Mouse (Mus musculus) embryonic facial prominence, embryonic 13.5 days (tissue): Measurements from ENCODE around the gene Ushbp1. TPM values are rescaled to one million over a fixed set of nuclear protein-coding genes. Genes with fewer than 3 reads are reported as not detected.
A peak's percentile ranks its signal among the peaks of the same experiment; 100 is the strongest.
"Not testable (repeated sequence)": the region's sequence is repeated elsewhere in the genome, so short reads cannot be mapped to it uniquely, and the experiment has no call there.

ENCODE experiments used
- ATAC-seq: fragments of 200-750 bp; cut with Nextera tagmentation; 2 replicates; pipeline ENCODE4 v1.8.0; 2017; ENCODE audit warnings: low read depth; ENCODE audit not compliant: insufficient number of reproducible peaks, insufficient read depth, low FRiP score, low TSS enrichment
- H3K27ac ChIP-seq: fragments of 300-500 bp; sonication (generic); 2 replicates; pipeline ENCODE4 v1.5.1; 2015; ENCODE audit warnings: moderate library complexity, mild to moderate bottlenecking, inconsistent platforms
- H3K27me3 ChIP-seq: fragments of 300-500 bp; sonication (generic); 2 replicates; pipeline ENCODE4 v1.6.1; 2015; ENCODE audit warnings: mild to moderate bottlenecking, inconsistent platforms
- H3K36me3 ChIP-seq: fragments of 300-500 bp; sonication (generic); 2 replicates; pipeline ENCODE4 v1.6.1; 2015; ENCODE audit warnings: mild to moderate bottlenecking, inconsistent platforms
- H3K4me1 ChIP-seq: fragments of 300-500 bp; sonication (generic); 2 replicates; pipeline ENCODE4 v1.6.1; 2015; ENCODE audit warnings: inconsistent platforms
- H3K4me2 ChIP-seq: fragments of 300-500 bp; sonication (generic); 2 replicates; pipeline ENCODE4 v1.6.1; 2015; ENCODE audit warnings: moderate library complexity, mild to moderate bottlenecking, inconsistent platforms
- H3K4me3 ChIP-seq: fragments of 300-500 bp; sonication (generic); 2 replicates; pipeline ENCODE4 v1.5.1; 2015; ENCODE audit warnings: mild to moderate bottlenecking, inconsistent platforms
- H3K9ac ChIP-seq: fragments of 300-500 bp; sonication (generic); 2 replicates; pipeline ENCODE4 v1.6.1; 2015; ENCODE audit warnings: mild to moderate bottlenecking, inconsistent platforms
- H3K9me3 ChIP-seq: fragments of 300-500 bp; sonication (generic); 2 replicates; pipeline ENCODE4 v1.6.1; 2016; ENCODE audit warnings: inconsistent platforms
- WGBS: fragments of 180-500 bp; shearing (Covaris S2); methylation state at CpG from one replicate; pipeline ENCODE4 v1.1.7; 2015; ENCODE audit warnings: mixed read lengths; 5-methylcytosine and 5-hydroxymethylcytosine counted together
- polyA plus RNA-seq: library from polyadenylated mRNA; unstranded; fragments of >200 nt; fragmentation: Nextera tagmentation; extraction: Ambion mirVana; gene quantifications from 2 replicates; pipeline ENCODE4 v1.2.1, GENCODE M21; 2015

Ushbp1 gene
- polyA plus RNA-seq, 1 experiment from 2014 or later = 7.4 TPM

DNA sequence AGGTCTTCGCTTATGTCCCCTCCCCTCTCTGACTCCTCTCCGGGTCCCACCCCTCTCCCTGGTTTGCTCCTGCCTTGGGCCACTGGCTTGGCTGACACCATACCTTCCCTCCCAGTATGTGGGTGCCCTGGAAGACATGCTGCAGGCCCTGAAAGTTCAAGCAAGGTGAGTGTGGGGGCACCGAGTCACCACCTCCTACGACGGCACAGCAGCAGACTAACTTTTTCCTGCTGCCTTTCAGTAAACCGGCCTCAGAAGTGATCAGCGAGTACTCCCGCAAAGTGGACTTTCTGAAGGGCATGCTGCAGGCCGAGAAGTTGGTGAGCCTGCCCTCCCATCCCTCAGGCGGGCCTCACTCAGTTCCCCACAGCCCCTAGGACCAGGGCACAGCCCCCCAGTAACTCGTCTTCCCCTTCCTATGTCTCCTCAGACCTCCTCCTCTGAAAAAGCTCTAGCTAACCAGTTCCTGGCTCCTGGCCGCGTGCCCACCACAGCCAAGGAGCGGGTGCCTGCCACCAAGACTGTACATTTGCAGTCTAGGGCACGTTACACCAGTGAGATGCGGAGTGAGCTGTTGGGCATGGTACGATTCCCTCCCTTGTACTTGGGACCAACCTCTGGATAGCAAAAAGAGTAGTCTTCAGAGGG is 27.9 kb downstream of the Ushbp1 start:
- peaks cover 31% of the 10 kb centered on the region for H3K4me1 ChIP-seq
- peak; percentile 84; the same call in 1 of the 2 replicates for ATAC-seq
- peak overlapping the region; percentile 54 for H3K4me3 ChIP-seq
- WGBS = 47% methylated on average over 17 of the region's 17 CpGs
- H3K9ac ChIP-seq = peak overlapping the region; percentile 77
- H3K4me2 ChIP-seq = peak overlapping the region; percentile 72
- H3K9me3 ChIP-seq = no peaks in the 10 kb centered on the region
- H3K36me3 ChIP-seq = peaks cover 17% of the 10 kb centered on the region
- peak overlapping the region; percentile 86 for H3K27ac ChIP-seq
- H3K27me3 ChIP-seq = no peaks in the 10 kb centered on the region

DNA sequence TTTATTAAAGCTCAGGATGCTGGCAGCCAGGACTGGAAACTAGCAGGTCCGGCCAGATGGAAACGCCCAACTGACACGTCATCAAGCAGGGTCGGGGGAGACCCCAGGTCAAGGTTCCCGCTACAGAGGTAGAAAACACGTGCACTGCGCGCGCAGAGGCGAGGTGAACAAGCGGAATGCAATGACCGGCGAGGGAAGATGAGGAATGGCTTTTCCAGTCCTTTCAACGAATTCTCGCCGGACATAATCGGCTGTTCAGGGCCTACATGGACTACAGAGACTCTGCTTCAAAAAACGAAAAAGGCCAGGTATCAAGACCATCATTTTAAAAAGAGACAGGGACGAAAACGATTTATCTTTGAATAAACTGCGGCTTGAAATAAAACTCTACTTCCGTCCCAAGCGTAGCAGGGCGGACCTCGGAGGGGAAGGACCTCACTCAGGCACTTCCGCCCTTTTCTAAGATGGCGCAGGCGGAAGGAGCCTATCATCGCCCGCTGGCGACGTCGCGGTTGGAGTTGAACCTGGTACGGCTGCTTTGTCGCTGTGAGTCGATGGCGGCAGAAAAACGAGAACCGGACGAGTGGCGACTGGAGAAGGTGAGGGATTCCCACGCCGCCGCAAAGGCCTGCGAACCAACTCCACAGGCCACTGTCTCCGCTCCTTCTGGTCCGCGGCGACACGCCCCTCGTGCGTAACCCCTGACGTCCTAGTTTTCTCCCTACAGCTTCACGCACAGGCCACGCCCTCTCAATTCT is 28.7 kb downstream of the Ushbp1 start, which contains the start of gene Use1:
Gene Use1 (plus strand): TSS at position 78 of the 758 bp plus-strand sequence.
- Histone ChIP-seq H3K9ac (peak within 1 kb of the TSS; percentile 77), H3K4me3 (peak within 1 kb of the TSS; percentile 54), H3K36me3 (peaks cover 17% of the 10 kb centered on the region), H3K9me3 (no peaks in the 10 kb centered on the region), H3K27me3 (no peaks in the 10 kb centered on the region), H3K4me2 (peak within 1 kb of the TSS; percentile 78), H3K27ac (peak within 1 kb of the TSS; percentile 86), H3K4me1 (peaks cover 31% of the 10 kb centered on the region)
- under 1% methylated on average over 56 of the region's 56 CpGs for WGBS
- peak; percentile 79 for ATAC-seq

- H3K4me3 ChIP-seq = no peak overlapping the region
- peaks cover 85% of the 10 kb centered on the region for H3K36me3 ChIP-seq
- H3K27ac ChIP-seq = no peak overlapping the region
- ATAC-seq = no peak
- no peaks in the 10 kb centered on the region for H3K9me3 ChIP-seq
- H3K9ac ChIP-seq = 0 out of 2 replicates have a peak overlapping the region, but pooled peaks have one; percentile 11
- H3K27me3 ChIP-seq = no peaks in the 10 kb centered on the region
- H3K4me1 ChIP-seq = no peaks in the 10 kb centered on the region
- WGBS = 79% methylated on average over 3 of the region's 3 CpGs
- no peak overlapping the region for H3K4me2 ChIP-seq
Observed at GRCm38 (mm10) chr8:71358026-71358425, 37.6 kb downstream of the Ushbp1 start.

- Histone ChIP-seq H3K4me2 (no peak overlapping the region), H3K36me3 (peaks cover 96% of the 10 kb centered on the region)
- ATAC-seq = no peak
Observed at GRCm38 (mm10) chr8:71351520-71351919, 44.1 kb downstream of the Ushbp1 start.

GRCm38 (mm10) chr8:71351117-71351516 is 44.5 kb downstream of the Ushbp1 start:
- Histone ChIP-seq H3K9me3 (no peaks in the 10 kb centered on the region), H3K9ac (no peak overlapping the region), H3K4me2 (no peak overlapping the region), H3K4me1 (no peaks in the 10 kb centered on the region), H3K27me3 (no peaks in the 10 kb centered on the region), H3K4me3 (no peak overlapping the region), H3K27ac (no peak overlapping the region), H3K36me3 (peaks cover 96% of the 10 kb centered on the region)
- no peak for ATAC-seq
- 75% methylated on average over 3 of the region's 3 CpGs for WGBS

More at GRCm38 (mm10) chr8:71351520-71351919, 44.1 kb downstream of the Ushbp1 start:
- H3K9ac ChIP-seq = no peak overlapping the region
- H3K4me1 ChIP-seq = no peaks in the 10 kb centered on the region
- WGBS = 89% methylated on average over 1 of the region's 1 CpGs
- no peak overlapping the region for H3K27ac ChIP-seq
- H3K9me3 ChIP-seq = no peaks in the 10 kb centered on the region
- no peak overlapping the region for H3K4me3 ChIP-seq
- H3K27me3 ChIP-seq = no peaks in the 10 kb centered on the region

GRCm38 (mm10) chr8:71346581-71346980 is 49.0 kb downstream of the Ushbp1 start:
- ATAC-seq = no peak
- Histone ChIP-seq H3K4me1 (no peaks in the 10 kb centered on the region), H3K27ac (no peak overlapping the region), H3K4me3 (no peak overlapping the region), H3K27me3 (no peaks in the 10 kb centered on the region), H3K9ac (no peak overlapping the region), H3K36me3 (peaks cover 88% of the 10 kb centered on the region), H3K4me2 (no peak overlapping the region), H3K9me3 (no peaks in the 10 kb centered on the region)
- WGBS = 56% methylated on average over 1 of the region's 1 CpGs

GRCm38 (mm10) chr8:71340625-71341024 is 55.0 kb downstream of the Ushbp1 start:
- H3K4me1 ChIP-seq = no peaks in the 10 kb centered on the region
- no peak overlapping the region for H3K9ac ChIP-seq
- no peak overlapping the region for H3K27ac ChIP-seq
- H3K9me3 ChIP-seq = no peaks in the 10 kb centered on the region
- WGBS = 77% methylated on average over 5 of the region's 5 CpGs
- no peaks in the 10 kb centered on the region for H3K27me3 ChIP-seq
- ATAC-seq = no peak
- H3K36me3 ChIP-seq = peaks cover 73% of the 10 kb centered on the region
- H3K4me3 ChIP-seq = no peak overlapping the region
- no peak overlapping the region for H3K4me2 ChIP-seq

- H3K9me3 ChIP-seq, H3K4me2 ChIP-seq, H3K27ac ChIP-seq, H3K4me3 ChIP-seq, H3K27me3 ChIP-seq, H3K9ac ChIP-seq, ATAC-seq, H3K4me1 ChIP-seq: not testable (repeated sequence)
- peaks cover 64% of the 10 kb centered on the region for H3K36me3 ChIP-seq
- 90% methylated on average over 6 of the region's 6 CpGs for WGBS
Observed at GRCm38 (mm10) chr8:71337834-71338233, 57.8 kb downstream of the Ushbp1 start.

Other genes starting within 250 kb of the Ushbp1 start
- gene Myo9b, start 123.1 kb downstream of the Ushbp1 start, polyA plus RNA-seq = 24.0 and 27.5 TPM in 2 replicates
- 53.6 and 58.0 TPM in 2 replicates for gene Haus8, start 122.9 kb downstream of the Ushbp1 start, polyA plus RNA-seq
- gene Use1, start 29.0 kb downstream of the Ushbp1 start, polyA plus RNA-seq = 115 and 118 TPM in 2 replicates
- 4.2 and 5.4 TPM in 2 replicates for gene Ocel1, start 24.5 kb downstream of the Ushbp1 start, polyA plus RNA-seq
- gene Nr2f6, start 13.8 kb downstream of the Ushbp1 start, polyA plus RNA-seq = 43.8 and 46.6 TPM in 2 replicates
- gene Babam1, start 1.1 kb upstream of the Ushbp1 start, polyA plus RNA-seq = 88.9 and 104 TPM in 2 replicates
- gene Ankle1, start 10.2 kb upstream of the Ushbp1 start, polyA plus RNA-seq = 44.4 and 45.0 TPM in 2 replicates
- 61.4 and 69.5 TPM in 2 replicates for gene Abhd8, start 67.9 kb upstream of the Ushbp1 start, polyA plus RNA-seq
- gene Mrpl34, start 69.2 kb upstream of the Ushbp1 start, polyA plus RNA-seq = 146 and 148 TPM in 2 replicates
- gene Dda1, start 73.4 kb upstream of the Ushbp1 start, polyA plus RNA-seq = 109 and 113 TPM in 2 replicates
- 2.2 and 3.0 TPM in 2 replicates for gene Ano8, start 90.2 kb upstream of the Ushbp1 start, polyA plus RNA-seq
- 22.4 and 23.5 TPM in 2 replicates for gene Gtpbp3, start 92.3 kb upstream of the Ushbp1 start, polyA plus RNA-seq
- gene Plvap, start 116.0 kb upstream of the Ushbp1 start, polyA plus RNA-seq = 47.3 and 52.2 TPM in 2 replicates
- gene Ccdc194, start 129.9 kb upstream of the Ushbp1 start, polyA plus RNA-seq = 0.77 and 1.1 TPM in 2 replicates
- 18.0 and 22.0 TPM in 2 replicates for gene Bst2, start 141.7 kb upstream of the Ushbp1 start, polyA plus RNA-seq
- 77.1 and 82.4 TPM in 2 replicates for gene Mvb12a, start 147.1 kb upstream of the Ushbp1 start, polyA plus RNA-seq
- gene Tmem221, start 163.1 kb upstream of the Ushbp1 start, polyA plus RNA-seq = 0.55 and 1.1 TPM in 2 replicates
- gene Nxnl1, start 170.8 kb upstream of the Ushbp1 start, polyA plus RNA-seq = not detected in 2 replicates
- 47.8 and 59.4 TPM in 2 replicates for gene Slc27a1, start 173.1 kb upstream of the Ushbp1 start, polyA plus RNA-seq
- 224 and 244 TPM in 2 replicates for gene Pgls, start 196.4 kb upstream of the Ushbp1 start, polyA plus RNA-seq
- 4.8 and 7.7 TPM in 2 replicates for gene Fam129c, start 201.8 kb upstream of the Ushbp1 start, polyA plus RNA-seq
- 75.5 and 78.2 TPM in 2 replicates for gene Colgalt1, start 215.2 kb upstream of the Ushbp1 start, polyA plus RNA-seq